Mouse (Mus musculus): ENCODE data around the gene Dupd1. TPM values are rescaled to one million over a fixed set of nuclear protein-coding genes. Genes with fewer than 3 reads are reported as not detected.

Dupd1 gene
- not detected for polyA plus RNA-seq (2014; fragmentation: Illumina TruSeq; extraction: RNeasy Lipid Tissue Mini Kit (QIAGEN cat#74804); ENCODE audit: low read depth, low replicate concordance)

DNA sequence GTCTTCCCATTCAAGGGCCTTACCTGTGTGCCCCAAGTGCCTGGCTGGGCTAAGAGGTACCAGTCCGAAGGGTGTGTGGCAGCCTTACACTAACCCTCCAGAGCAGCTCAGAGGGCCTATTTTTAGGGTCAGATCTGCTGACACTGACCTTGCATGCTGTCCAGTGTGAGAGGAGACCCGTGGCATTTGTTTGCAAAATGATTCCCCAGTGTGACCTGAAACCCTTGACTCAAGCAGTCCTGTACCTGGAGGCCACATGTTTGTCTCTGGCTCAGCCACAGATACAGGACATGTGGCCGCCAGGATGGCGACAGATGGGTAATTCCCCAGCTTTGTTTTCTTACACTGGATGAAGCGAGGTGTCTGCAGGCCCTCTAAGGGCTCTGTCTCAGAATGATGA is at the start of gene Dupd1:
TSS of gene Dupd1 (minus strand) at position 91 of the 400 bp plus-strand sequence.

GRCm38 (mm10) chr14:21750881-21751542 is 36.6 kb upstream of the Dupd1 start, which contains the start of gene Dusp13:
TSS of gene Dusp13 (minus strand) at chr14:21751181.

GRCm38 (mm10) chr14:21750008-21750880 is 35.9 kb upstream of the Dupd1 start, which contains the start of gene Samd8:
TSS of gene Samd8 (plus strand) at chr14:21750531.

Other genes with a start within 250 kb of the Dupd1 start
- 20.3 TPM for gene Kat6b, start 233.1 kb downstream of the Dupd1 start, polyA plus RNA-seq (2014; fragmentation: Illumina TruSeq; extraction: RNeasy Lipid Tissue Mini Kit (QIAGEN cat#74804); ENCODE audit: low read depth, low replicate concordance)
- 44.9 TPM for gene Samd8, start 36.0 kb upstream of the Dupd1 start, polyA plus RNA-seq (2014; fragmentation: Illumina TruSeq; extraction: RNeasy Lipid Tissue Mini Kit (QIAGEN cat#74804); ENCODE audit: low read depth, low replicate concordance)
- gene Dusp13, start 36.6 kb upstream of the Dupd1 start, polyA plus RNA-seq (2014; fragmentation: Illumina TruSeq; extraction: RNeasy Lipid Tissue Mini Kit (QIAGEN cat#74804); ENCODE audit: low read depth, low replicate concordance), result not detected
- 690 TPM for gene Vdac2, start 110.7 kb upstream of the Dupd1 start, polyA plus RNA-seq (2014; fragmentation: Illumina TruSeq; extraction: RNeasy Lipid Tissue Mini Kit (QIAGEN cat#74804); ENCODE audit: low read depth, low replicate concordance)
- gene Comtd1, start 134.4 kb upstream of the Dupd1 start, polyA plus RNA-seq (2014; fragmentation: Illumina TruSeq; extraction: RNeasy Lipid Tissue Mini Kit (QIAGEN cat#74804); ENCODE audit: low read depth, low replicate concordance), result 0.47 TPM

Data from sigmoid colon, adult 10 weeks (tissue).